Mouse (Mus musculus): ENCODE data around the gene Cobll1. TPM values are rescaled to one million over a fixed set of nuclear protein-coding genes. Genes with fewer than 3 reads are reported as not detected.

The Cobll1 gene
- total RNA-seq, 2 experiments from 2014 or later: 6.1 to 8.9 TPM

GRCm38 (mm10) chr2:65195233-65196010, 43.8 kb downstream of the Cobll1 start:
- no peak for DNase-seq

GRCm38 (mm10) chr2:65193091-65193795, 46.0 kb downstream of the Cobll1 start:
- no peak for DNase-seq

- DNase-seq: no peak
Measured at GRCm38 (mm10) chr2:65191398-65191797, 47.8 kb downstream of the Cobll1 start.

- DNase-seq: no peak
Measured at GRCm38 (mm10) chr2:65189346-65189745, 49.9 kb downstream of the Cobll1 start.

- no peak for DNase-seq
Measured at GRCm38 (mm10) chr2:65188585-65188984, 50.6 kb downstream of the Cobll1 start.

- no peak for DNase-seq
Measured at GRCm38 (mm10) chr2:65187652-65188051, 51.6 kb downstream of the Cobll1 start.

GRCm38 (mm10) chr2:65187164-65187563, 52.0 kb downstream of the Cobll1 start:
- no peak for DNase-seq

- DNase-seq: no peak
Measured at GRCm38 (mm10) chr2:65182747-65183146, 56.5 kb downstream of the Cobll1 start.

- DNase-seq: no peak
Measured at GRCm38 (mm10) chr2:65181736-65182135, 57.5 kb downstream of the Cobll1 start.

GRCm38 (mm10) chr2:65181066-65181716, 58.0 kb downstream of the Cobll1 start:
- DNase-seq: no peak

GRCm38 (mm10) chr2:65175645-65176044, 63.6 kb downstream of the Cobll1 start:
- no peak for DNase-seq

GRCm38 (mm10) chr2:65172071-65172470, 67.1 kb downstream of the Cobll1 start:
- no peak for DNase-seq

GRCm38 (mm10) chr2:65171516-65171915, 67.7 kb downstream of the Cobll1 start:
- DNase-seq: no peak

- no peak for DNase-seq
Measured at GRCm38 (mm10) chr2:65170693-65171456, 68.3 kb downstream of the Cobll1 start.

- no peak for DNase-seq
Measured at GRCm38 (mm10) chr2:65170256-65170655, 68.9 kb downstream of the Cobll1 start.

GRCm38 (mm10) chr2:65163990-65164389, 75.2 kb downstream of the Cobll1 start:
- DNase-seq: no peak

- DNase-seq: no peak
Measured at GRCm38 (mm10) chr2:65162625-65163024, 76.6 kb downstream of the Cobll1 start.

GRCm38 (mm10) chr2:65161715-65162114, 77.5 kb downstream of the Cobll1 start:
- no peak for DNase-seq

- no peak for DNase-seq
Measured at GRCm38 (mm10) chr2:65157981-65158651, 81.1 kb downstream of the Cobll1 start.

- no peak for DNase-seq
Measured at GRCm38 (mm10) chr2:65157325-65157724, 81.9 kb downstream of the Cobll1 start.

GRCm38 (mm10) chr2:65148928-65149327, 90.3 kb downstream of the Cobll1 start:
- DNase-seq: no peak

- DNase-seq: no peak
Measured at GRCm38 (mm10) chr2:65147431-65147830, 91.8 kb downstream of the Cobll1 start.
